Mouse (Mus musculus): ENCODE results near the gene Cyb5r2.

- TF ChIP-seq CTCF (IDR thresholded peaks at IDR 0.05; ENCODE audit: control insufficient read depth, insufficient read depth, low read length) (no peak), POLR2A (IDR thresholded peaks at IDR 0.05; ENCODE audit: borderline replicate concordance, control insufficient read depth, low read depth, low read length) (no peak)
Observed at GRCm38 (mm10) chr7:107746036-107746435, 11.8 kb downstream of the Cyb5r2 start.

All from bone marrow, adult 2 months (tissue).